Mouse (Mus musculus) midbrain, embryonic 16.5 days (tissue): ENCODE measurements at regions not wholly inside any gene's neighbourhood (a gene's known extent, or its start where the extent isn't known, plus 50 kb on each side); places are given as distances from the start of the nearest gene placed in this dataset.

Source experiments
- ATAC-seq: fragments of 200-750 bp; cut with Nextera tagmentation; 2 replicates; pipeline ENCODE4 v1.8.0; 2017; ENCODE audit warnings: moderate TSS enrichment
- H3K27ac ChIP-seq: fragments of 300-500 bp; sonication (generic); 2 replicates; pipeline ENCODE4 v1.5.1; 2014; ENCODE audit warnings: mild to moderate bottlenecking, low read length, mixed read lengths
- H3K27me3 ChIP-seq: fragments of 300-500 bp; sonication (generic); 2 replicates; pipeline ENCODE4 v1.6.1; 2014; ENCODE audit warnings: low read depth, low read length, mixed read lengths; ENCODE audit not compliant: control insufficient read depth, insufficient read depth
- H3K36me3 ChIP-seq: fragments of 300-500 bp; sonication (generic); 2 replicates; pipeline ENCODE4 v1.6.1; 2014; ENCODE audit warnings: mild to moderate bottlenecking, low read length, moderate library complexity, mixed read lengths; ENCODE audit not compliant: control insufficient read depth, insufficient read depth
- H3K4me1 ChIP-seq: fragments of 300-500 bp; sonication (generic); 2 replicates; pipeline ENCODE4 v1.6.1; 2014; ENCODE audit warnings: mild to moderate bottlenecking, low read length, mixed read lengths; ENCODE audit not compliant: control insufficient read depth, insufficient read depth
- H3K4me2 ChIP-seq: fragments of 300-500 bp; sonication (generic); 2 replicates; pipeline ENCODE4 v1.6.1; 2014; ENCODE audit warnings: mild to moderate bottlenecking, low read length, mixed read lengths
- H3K4me3 ChIP-seq: fragments of 300-500 bp; sonication (generic); 2 replicates; pipeline ENCODE4 v1.5.1; 2014; ENCODE audit warnings: low read depth, mild to moderate bottlenecking, low read length, moderate library complexity, mixed read lengths
- H3K9ac ChIP-seq: fragments of 300-500 bp; sonication (generic); 2 replicates; pipeline ENCODE4 v1.6.1; 2014; ENCODE audit warnings: low read depth, low read length, mixed read lengths
- H3K9me3 ChIP-seq: fragments of 300-500 bp; sonication (generic); replicated peaks from 2 replicates; pipeline ENCODE4 v1.6.1; 2014; ENCODE audit warnings: mild to moderate bottlenecking, low read length, mixed read lengths; ENCODE audit not compliant: control insufficient read depth, poor library complexity, severe bottlenecking
- WGBS: fragments of 180-500 bp; shearing (Covaris S2); extraction: QIAGEN DNeasy Blood & Tissue Kit; methylation state at CpG from one replicate; pipeline ENCODE4 v1.1.7; 2014; 5-methylcytosine and 5-hydroxymethylcytosine counted together

- H3K36me3 ChIP-seq = no peaks in the 10 kb centered on the region
- H3K27ac ChIP-seq = no peak overlapping the region
- H3K9ac ChIP-seq = no peak overlapping the region
- ATAC-seq = no peak
- H3K27me3 ChIP-seq = no peaks in the 10 kb centered on the region
- H3K4me3 ChIP-seq = no peak overlapping the region
- H3K4me1 ChIP-seq = no peaks in the 10 kb centered on the region
- 76% methylated on average over 22 of the region's 22 CpGs for WGBS
- no peaks in the 10 kb centered on the region for H3K9me3 ChIP-seq
- no peak overlapping the region for H3K4me2 ChIP-seq
Observed at GRCm38 (mm10) chr4:34429456-34430235, 121.1 kb upstream of the Akirin2 start.

GRCm38 (mm10) chr4:34437316-34437715, 113.4 kb upstream of the Akirin2 start:
- Histone ChIP-seq H3K9me3 (no peaks in the 10 kb centered on the region), H3K4me3 (no peak overlapping the region), H3K4me2 (no peak overlapping the region), H3K27ac (no peak overlapping the region), H3K4me1 (no peaks in the 10 kb centered on the region), H3K36me3 (no peaks in the 10 kb centered on the region), H3K9ac (no peak overlapping the region), H3K27me3 (no peaks in the 10 kb centered on the region)
- ATAC-seq = no peak
- WGBS = 90% methylated on average over 3 of the region's 3 CpGs

- no peak for ATAC-seq
- H3K4me3 ChIP-seq = no peak overlapping the region
- no peak overlapping the region for H3K9ac ChIP-seq
- no peak overlapping the region for H3K27ac ChIP-seq
- WGBS = 84% methylated on average over 7 of the region's 7 CpGs
- H3K4me1 ChIP-seq = no peaks in the 10 kb centered on the region
- H3K4me2 ChIP-seq = no peak overlapping the region
- H3K9me3 ChIP-seq = no peaks in the 10 kb centered on the region
- H3K27me3 ChIP-seq = no peaks in the 10 kb centered on the region
- H3K36me3 ChIP-seq = no peaks in the 10 kb centered on the region
Observed at GRCm38 (mm10) chr4:34449582-34449981, 101.2 kb upstream of the Akirin2 start.

- 94% methylated on average over 4 of the region's 4 CpGs for WGBS
- ATAC-seq = no peak
- Histone ChIP-seq H3K9me3 (no peaks in the 10 kb centered on the region), H3K4me1 (no peaks in the 10 kb centered on the region), H3K9ac (no peak overlapping the region), H3K36me3 (no peaks in the 10 kb centered on the region), H3K27ac (no peak overlapping the region), H3K4me3 (no peak overlapping the region), H3K27me3 (no peaks in the 10 kb centered on the region), H3K4me2 (no peak overlapping the region)
Observed at GRCm38 (mm10) chr4:34462591-34462990, 88.1 kb upstream of the Akirin2 start.

- H3K4me3 ChIP-seq = no peak overlapping the region
- H3K36me3 ChIP-seq = no peaks in the 10 kb centered on the region
- H3K9me3 ChIP-seq = no peaks in the 10 kb centered on the region
- H3K9ac ChIP-seq = no peak overlapping the region
- H3K4me1 ChIP-seq = no peaks in the 10 kb centered on the region
- no peak for ATAC-seq
- H3K27ac ChIP-seq = no peak overlapping the region
- no peaks in the 10 kb centered on the region for H3K27me3 ChIP-seq
- H3K4me2 ChIP-seq = no peak overlapping the region
- WGBS = 98% methylated on average over 2 of the region's 2 CpGs
Observed at GRCm38 (mm10) chr4:34465845-34466244, 84.9 kb upstream of the Akirin2 start.

GRCm38 (mm10) chr4:34466309-34466708, 84.4 kb upstream of the Akirin2 start:
- Histone ChIP-seq H3K27me3 (no peaks in the 10 kb centered on the region), H3K4me1 (no peaks in the 10 kb centered on the region), H3K36me3 (no peaks in the 10 kb centered on the region), H3K9ac (no peak overlapping the region), H3K9me3 (no peaks in the 10 kb centered on the region), H3K4me3 (no peak overlapping the region), H3K4me2 (no peak overlapping the region), H3K27ac (no peak overlapping the region)
- ATAC-seq = no peak
- WGBS = 80% methylated on average over 3 of the region's 3 CpGs

- no peak for ATAC-seq
- 67% methylated on average over 9 of the region's 9 CpGs for WGBS
- Histone ChIP-seq H3K9me3 (no peaks in the 10 kb centered on the region), H3K36me3 (no peaks in the 10 kb centered on the region), H3K27ac (no peak overlapping the region), H3K27me3 (no peaks in the 10 kb centered on the region), H3K4me2 (no peak overlapping the region), H3K4me3 (no peak overlapping the region), H3K4me1 (no peaks in the 10 kb centered on the region), H3K9ac (no peak overlapping the region)
Observed at GRCm38 (mm10) chr4:34468096-34468495, 82.6 kb upstream of the Akirin2 start.

GRCm38 (mm10) chr4:34475792-34476448, 74.8 kb upstream of the Akirin2 start:
- H3K9ac ChIP-seq = no peak overlapping the region
- 95% methylated on average over 5 of the region's 5 CpGs for WGBS
- H3K9me3 ChIP-seq = no peaks in the 10 kb centered on the region
- no peaks in the 10 kb centered on the region for H3K27me3 ChIP-seq
- no peak overlapping the region for H3K4me3 ChIP-seq
- H3K4me2 ChIP-seq = no peak overlapping the region
- H3K36me3 ChIP-seq = no peaks in the 10 kb centered on the region
- H3K4me1 ChIP-seq = no peaks in the 10 kb centered on the region
- H3K27ac ChIP-seq = no peak overlapping the region
- no peak for ATAC-seq

GRCm38 (mm10) chr4:34484273-34484672, 66.5 kb upstream of the Akirin2 start:
- no peaks in the 10 kb centered on the region for H3K36me3 ChIP-seq
- no peak overlapping the region for H3K4me2 ChIP-seq
- 76% methylated on average over 1 of the region's 1 CpGs for WGBS
- no peak overlapping the region for H3K27ac ChIP-seq
- no peaks in the 10 kb centered on the region for H3K9me3 ChIP-seq
- no peak overlapping the region for H3K9ac ChIP-seq
- no peaks in the 10 kb centered on the region for H3K27me3 ChIP-seq
- no peak for ATAC-seq
- H3K4me3 ChIP-seq = no peak overlapping the region
- H3K4me1 ChIP-seq = no peaks in the 10 kb centered on the region
